Mouse (Mus musculus) thymus, postnatal 25 days (tissue): ENCODE results near the gene Gm6657.
A peak's percentile ranks its signal among the peaks of the same experiment; 100 is the strongest.

Source experiments
- DNase-seq: peaks from one replicate; pipeline ENCODE4 v3.0.0; 2022

The Gm6657 gene

GRCm38 (mm10) chr12:78193942-78194341, at the start of gene Gm6657:
TSS of gene Gm6657 (plus strand) at chr12:78194242.
- no peak for DNase-seq

GRCm38 (mm10) chr12:78153308-78154002, 40.6 kb upstream of the Gm6657 start:
- no peak for DNase-seq

- no peak for DNase-seq
Measured at GRCm38 (mm10) chr12:78170178-78170577, 23.9 kb upstream of the Gm6657 start.

- no peak for DNase-seq
Measured at GRCm38 (mm10) chr12:78173945-78174344, 20.1 kb upstream of the Gm6657 start.

- DNase-seq = no peak
Measured at GRCm38 (mm10) chr12:78174671-78175070, 19.4 kb upstream of the Gm6657 start.

GRCm38 (mm10) chr12:78181452-78181851, 12.6 kb upstream of the Gm6657 start:
- DNase-seq = no peak

- DNase-seq = no peak
Measured at GRCm38 (mm10) chr12:78195368-78195767, 1.3 kb downstream of the Gm6657 start.

GRCm38 (mm10) chr12:78203646-78204045, 9.6 kb downstream of the Gm6657 start:
- no peak for DNase-seq

GRCm38 (mm10) chr12:78205915-78206570, 12.0 kb downstream of the Gm6657 start:
- peak; percentile 51 for DNase-seq

- DNase-seq = no peak
Measured at GRCm38 (mm10) chr12:78206571-78206960, 12.5 kb downstream of the Gm6657 start.

- DNase-seq = no peak
Measured at GRCm38 (mm10) chr12:78209856-78210255, 15.8 kb downstream of the Gm6657 start.

GRCm38 (mm10) chr12:78215490-78215889, 21.4 kb downstream of the Gm6657 start:
- no peak for DNase-seq

GRCm38 (mm10) chr12:78219191-78219825, 25.3 kb downstream of the Gm6657 start:
- DNase-seq = no peak

GRCm38 (mm10) chr12:78225707-78226518, 31.9 kb downstream of the Gm6657 start, which contains the start of gene Gphn:
TSS of gene Gphn (plus strand) at chr12:78226379.
- DNase-seq = peak; percentile 83

- no peak for DNase-seq
Measured at GRCm38 (mm10) chr12:78226519-78226875, 32.5 kb downstream of the Gm6657 start.

- peak; percentile 40 for DNase-seq
Measured at GRCm38 (mm10) chr12:78227021-78227932, 33.2 kb downstream of the Gm6657 start.

GRCm38 (mm10) chr12:78228139-78228538, 34.1 kb downstream of the Gm6657 start:
- DNase-seq = no peak

GRCm38 (mm10) chr12:78232560-78232959, 38.5 kb downstream of the Gm6657 start:
- DNase-seq = no peak

- no peak for DNase-seq
Measured at GRCm38 (mm10) chr12:78248366-78248765, 54.3 kb downstream of the Gm6657 start.

- DNase-seq = no peak
Measured at GRCm38 (mm10) chr12:78249151-78249550, 55.1 kb downstream of the Gm6657 start.
